Mouse (Mus musculus): Measurements from ENCODE around the gene Arhgef10l. TPM values are rescaled to one million over a fixed set of nuclear protein-coding genes. Genes with fewer than 3 reads are reported as not detected.

Arhgef10l gene
- total and polyA plus RNA-seq, 2 experiments from 2014 or later, result 20.7 to 81.1 TPM

GRCm38 (mm10) chr4:140695675-140696585 is 30.1 kb upstream of the Arhgef10l start:
- ATAC-seq (ENCODE audit: low FRiP score), result no peak
- Histone ChIP-seq H3K9me3 (ENCODE audit: low read length) (no peaks in the 10 kb centered on the region), H3K27ac (ENCODE audit: low read depth, low read length) (no peak overlapping the region), H3K4me1 (ENCODE audit: insufficient read depth, low read length) (no peaks in the 10 kb centered on the region), H3K27me3 (ENCODE audit: insufficient read depth, low read length) (peaks cover 14% of the 10 kb centered on the region; the same call in 1 of the 2 replicates), H3K4me2 (ENCODE audit: low read depth, low read length, poor library complexity, severe bottlenecking) (no peak overlapping the region), H3K36me3 (ENCODE audit: insufficient read depth, low read length) (no peaks in the 10 kb centered on the region), H3K9ac (replicated peaks; ENCODE audit: low read length, poor library complexity, severe bottlenecking) (no peak overlapping the region), H3K4me3 (ENCODE audit: low read depth, low read length) (no peak overlapping the region)
- no peak for DNase-seq (ENCODE audit: low spot score)
- no peak for TF ChIP-seq CTCF (IDR thresholded peaks at IDR 0.05)
- 84% methylated on average over 14 of the region's 14 CpGs for WGBS

GRCm38 (mm10) chr4:140695146-140695545 is 29.3 kb upstream of the Arhgef10l start:
- no peaks in the 10 kb centered on the region for H3K36me3 ChIP-seq (ENCODE audit: insufficient read depth, low read length)
- ATAC-seq (ENCODE audit: low FRiP score) (no peak), DNase-seq (ENCODE audit: low spot score) (no peak)
- no peaks in the 10 kb centered on the region for H3K9me3 ChIP-seq (ENCODE audit: low read length)
- 61% methylated on average over 7 of the region's 7 CpGs for WGBS
- no peak for TF ChIP-seq CTCF (IDR thresholded peaks at IDR 0.05)
- no peak overlapping the region for H3K27ac ChIP-seq (ENCODE audit: low read depth, low read length)
- no peak overlapping the region for H3K4me2 ChIP-seq (ENCODE audit: low read depth, low read length, poor library complexity, severe bottlenecking)
- H3K4me1 ChIP-seq (ENCODE audit: insufficient read depth, low read length), result no peaks in the 10 kb centered on the region
- H3K9ac ChIP-seq (replicated peaks; ENCODE audit: low read length, poor library complexity, severe bottlenecking), result no peak overlapping the region
- 0 out of 2 replicates have a peak, but pooled peaks cover 9% of the 10 kb centered on the region for H3K27me3 ChIP-seq (ENCODE audit: insufficient read depth, low read length)
- no peak overlapping the region for H3K4me3 ChIP-seq (ENCODE audit: low read depth, low read length)

DNA sequence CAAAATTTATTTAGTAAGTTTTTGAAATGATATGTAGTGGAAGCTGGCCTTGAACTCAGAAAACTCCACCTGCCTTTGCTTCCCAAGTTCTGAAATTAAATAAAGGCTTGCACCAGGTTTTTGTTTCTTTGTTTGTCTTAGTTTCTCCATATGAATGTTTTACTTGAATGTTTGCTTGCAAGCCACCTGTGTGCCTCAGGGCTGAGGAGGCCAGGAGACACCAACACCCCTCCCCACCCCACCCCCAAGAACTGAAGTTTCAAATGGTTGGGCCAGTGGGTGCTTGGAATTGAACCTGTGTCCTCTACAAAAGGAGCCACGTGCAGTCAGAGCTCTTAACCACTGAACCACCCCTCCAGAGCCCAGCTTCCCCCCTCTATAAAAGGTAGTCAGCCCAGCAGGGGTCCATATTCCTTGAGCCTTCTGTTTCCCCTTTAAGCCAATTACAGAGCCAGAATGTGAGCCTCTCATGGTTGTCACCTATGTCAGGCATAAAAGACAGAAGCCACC is 28.8 kb upstream of the Arhgef10l start:
- Histone ChIP-seq H3K27me3 (ENCODE audit: insufficient read depth, low read length) (0 out of 2 replicates have a peak, but pooled peaks cover 9% of the 10 kb centered on the region), H3K27ac (ENCODE audit: low read depth, low read length) (no peak overlapping the region), H3K9ac (replicated peaks; ENCODE audit: low read length, poor library complexity, severe bottlenecking) (no peak overlapping the region), H3K4me3 (ENCODE audit: low read depth, low read length) (no peak overlapping the region), H3K4me1 (ENCODE audit: insufficient read depth, low read length) (no peaks in the 10 kb centered on the region), H3K9me3 (ENCODE audit: low read length) (no peaks in the 10 kb centered on the region), H3K4me2 (ENCODE audit: low read depth, low read length, poor library complexity, severe bottlenecking) (no peak overlapping the region), H3K36me3 (ENCODE audit: insufficient read depth, low read length) (no peaks in the 10 kb centered on the region)
- no peak for TF ChIP-seq CTCF (IDR thresholded peaks at IDR 0.05)
- DNase-seq (ENCODE audit: low spot score) (no peak), ATAC-seq (ENCODE audit: low FRiP score) (no peak)
- 24% methylated on average over 1 of the region's 1 CpGs for WGBS

GRCm38 (mm10) chr4:140693513-140693912 is 27.7 kb upstream of the Arhgef10l start:
- WGBS, result 73% methylated on average over 4 of the region's 4 CpGs
- ATAC-seq (ENCODE audit: low FRiP score), result no peak
- TF ChIP-seq CTCF (IDR thresholded peaks at IDR 0.05), result no peak

GRCm38 (mm10) chr4:140691481-140691880 is 25.7 kb upstream of the Arhgef10l start:
- WGBS, result 66% methylated on average over 7 of the region's 7 CpGs
- Histone ChIP-seq H3K4me3 (ENCODE audit: low read depth, low read length) (no peak overlapping the region), H3K27ac (ENCODE audit: low read depth, low read length) (no peak overlapping the region), H3K4me2 (ENCODE audit: low read depth, low read length, poor library complexity, severe bottlenecking) (no peak overlapping the region), H3K27me3 (ENCODE audit: insufficient read depth, low read length) (no peaks in the 10 kb centered on the region), H3K36me3 (ENCODE audit: insufficient read depth, low read length) (no peaks in the 10 kb centered on the region), H3K9me3 (ENCODE audit: low read length) (no peaks in the 10 kb centered on the region), H3K4me1 (ENCODE audit: insufficient read depth, low read length) (no peaks in the 10 kb centered on the region), H3K9ac (replicated peaks; ENCODE audit: low read length, poor library complexity, severe bottlenecking) (no peak overlapping the region)
- ATAC-seq (ENCODE audit: low FRiP score) (no peak), DNase-seq (ENCODE audit: low spot score) (no peak)
- TF ChIP-seq CTCF (IDR thresholded peaks at IDR 0.05), result no peak

More at GRCm38 (mm10) chr4:140693513-140693912, 27.7 kb upstream of the Arhgef10l start:
- no peak overlapping the region for H3K9ac ChIP-seq (replicated peaks; ENCODE audit: low read length, poor library complexity, severe bottlenecking)
- no peak overlapping the region for H3K27ac ChIP-seq (ENCODE audit: low read depth, low read length)
- H3K4me2 ChIP-seq (ENCODE audit: low read depth, low read length, poor library complexity, severe bottlenecking), result no peak overlapping the region
- no peak overlapping the region for H3K4me3 ChIP-seq (ENCODE audit: low read depth, low read length)
- no peaks in the 10 kb centered on the region for H3K36me3 ChIP-seq (ENCODE audit: insufficient read depth, low read length)
- 0 out of 2 replicates have a peak, but pooled peaks cover 5% of the 10 kb centered on the region for H3K27me3 ChIP-seq (ENCODE audit: insufficient read depth, low read length)
- no peaks in the 10 kb centered on the region for H3K4me1 ChIP-seq (ENCODE audit: insufficient read depth, low read length)
- no peaks in the 10 kb centered on the region for H3K9me3 ChIP-seq (ENCODE audit: low read length)
- DNase-seq (ENCODE audit: low spot score), result no peak

Measured in midbrain, postnatal 0 days (tissue).